Comparison of ENCODE assay signal across 25 mouse cellular contexts in the genomic region with DNA sequence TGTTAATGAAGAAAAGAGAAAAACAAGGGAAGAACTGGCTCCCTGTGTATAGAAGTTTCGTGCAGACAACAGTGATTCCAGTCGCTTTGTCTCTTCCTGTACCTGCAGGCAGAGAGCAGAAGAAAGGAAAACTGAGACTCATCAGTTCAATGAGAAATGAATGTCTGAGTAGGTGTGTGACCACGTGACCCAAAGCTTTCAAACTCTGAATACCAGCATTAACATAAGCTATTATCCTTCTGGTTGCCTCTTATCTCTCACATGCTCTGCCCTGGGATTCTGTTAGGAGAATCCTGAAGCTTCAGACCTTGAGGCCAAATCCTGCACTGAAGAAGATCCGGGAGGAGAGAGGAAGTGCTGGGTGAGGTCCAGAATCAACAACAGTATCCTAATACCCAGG.
DNase-seq lines count a peak whose midpoint lies in the region; ATAC-seq and TF ChIP-seq lines count a peak whose summit lies in the region.
"Had no signal": no experiment of that assay in that cellular context is flagged by ENCODE, and none has a peak within 500 bp of the region (broad histone marks: within the 10 kb centered on the region; RNA-seq: fewer than 3 reads in every experiment).

No protein-coding gene starts in this region.

- WGBS in lung, postnatal 0 days, result 60% methylated on average over 4 of the region's 4 CpGs
- 89% methylated on average over 4 of the region's 4 CpGs for WGBS in limb, embryonic 10.5 days

- H3K9me3 ChIP-seq in lung, postnatal 0 days (ENCODE audit: low read length), result no peaks in the 10 kb centered on the region
- H3K9me3 ChIP-seq in limb, embryonic 10.5 days (replicated peaks), result no peaks in the 10 kb centered on the region
- H3K9me3 ChIP-seq: embryonic facial prominence, embryonic 12.5 days; heart, embryonic 12.5 days; limb, embryonic 13.5 days; liver, embryonic 12.5 days; megakaryocyte, embryonic 14.5 days; midbrain, embryonic 13.5 days had no signal

- TF ChIP-seq CTCF in lung, postnatal 0 days (IDR thresholded peaks at IDR 0.05), result no peak

- no peak overlapping the region for H3K4me3 ChIP-seq in lung, postnatal 0 days (ENCODE audit: low read depth, low read length)
- no peak overlapping the region for H3K4me3 ChIP-seq in limb, embryonic 10.5 days
- H3K4me3 ChIP-seq: embryonic facial prominence, embryonic 12.5 days; heart, embryonic 12.5 days; limb, embryonic 13.5 days; liver, embryonic 12.5 days; megakaryocyte, embryonic 14.5 days; midbrain, embryonic 13.5 days had no signal

- 0 out of 2 replicates have a peak, but pooled peaks cover 3% of the 10 kb centered on the region for H3K4me1 ChIP-seq in lung, postnatal 0 days (ENCODE audit: insufficient read depth, low read depth, low read length)
- peaks cover 6% of the 10 kb centered on the region; the same call in 1 of the 2 replicates for H3K4me1 ChIP-seq in limb, embryonic 10.5 days
- H3K4me1 ChIP-seq: embryonic facial prominence, embryonic 12.5 days; heart, embryonic 12.5 days; liver, embryonic 12.5 days had no signal

- H3K9ac ChIP-seq in lung, postnatal 0 days (replicated peaks; ENCODE audit: low read depth), result no peak overlapping the region
- H3K9ac ChIP-seq: embryonic facial prominence, embryonic 12.5 days; forebrain, postnatal 0 days; heart, embryonic 12.5 days; limb, embryonic 13.5 days; liver, embryonic 12.5 days; midbrain, embryonic 13.5 days had no signal

- TF ChIP-seq EP300 in lung, postnatal 0 days (IDR thresholded peaks at IDR 0.05), result no peak

- no peaks in the 10 kb centered on the region for H3K27me3 ChIP-seq in lung, postnatal 0 days (replicated peaks; ENCODE audit: insufficient read depth, low read length)
- no peaks in the 10 kb centered on the region for H3K27me3 ChIP-seq in limb, embryonic 10.5 days (ENCODE audit: low read depth, poor library complexity, severe bottlenecking)
- H3K27me3 ChIP-seq: embryonic facial prominence, embryonic 12.5 days; heart, embryonic 12.5 days; limb, embryonic 13.5 days; liver, embryonic 12.5 days; midbrain, embryonic 13.5 days had no signal

- 0 out of 2 replicates have a peak overlapping the region, but pooled peaks have one; percentile 57 for H3K27ac ChIP-seq in lung, postnatal 0 days (ENCODE audit: low read length)
- H3K27ac ChIP-seq in limb, embryonic 10.5 days, result peak overlapping the region; percentile 16; the same call in 1 of the 2 replicates
- H3K27ac ChIP-seq: embryonic facial prominence, embryonic 12.5 days; limb, embryonic 13.5 days; liver, embryonic 12.5 days; midbrain, embryonic 13.5 days had no signal

- H3K4me2 ChIP-seq in lung, postnatal 0 days (replicated peaks; ENCODE audit: low read depth, low read length), result no peak overlapping the region
- H3K4me2 ChIP-seq: embryonic facial prominence, embryonic 12.5 days; heart, embryonic 12.5 days; limb, embryonic 13.5 days; liver, embryonic 12.5 days; midbrain, embryonic 13.5 days had no signal

- H3K36me3 ChIP-seq in lung, postnatal 0 days (ENCODE audit: insufficient read depth, low read length), result no peaks in the 10 kb centered on the region
- no peaks in the 10 kb centered on the region for H3K36me3 ChIP-seq in limb, embryonic 10.5 days
- H3K36me3 ChIP-seq: embryonic facial prominence, embryonic 12.5 days; heart, embryonic 12.5 days; limb, embryonic 13.5 days; liver, embryonic 12.5 days; midbrain, embryonic 13.5 days had no signal

- DNase-seq in lung, postnatal 0 days (ENCODE audit: low spot score), result no peak
- DNase-seq in lung, postnatal 4 days, result no peak
- DNase-seq in ZHBTc4 (ENCODE audit: low read depth, low spot score) (peak; percentile 66), adipocyte (ENCODE audit: low spot score) (no peak)
- no peak for DNase-seq in limb, embryonic 10.5 days (ENCODE audit: low spot score)
- no peak for DNase-seq in layer of hippocampus, postnatal 14 days (ENCODE audit: low spot score in 2 of 2)
- no peak for DNase-seq in layer of hippocampus, adult 11-12 months (ENCODE audit: low spot score)
- no peak for DNase-seq in left cerebral cortex, adult 18-20 months (ENCODE audit: low spot score in 2 of 2)
- DNase-seq: adrenal gland, adult 8-10 months; cerebellum, adult 18-20 months; cerebellum, postnatal 14 days; forebrain, postnatal 0 days; gastrocnemius, postnatal 14 days; heart, adult 18-20 months; heart, postnatal 14 days; kidney, postnatal 4 days; lung, adult 2 months; thymus, adult 18-20 months; thymus, postnatal 4 days had no signal

- ATAC-seq in lung, postnatal 0 days, result no peak
- ATAC-seq: forebrain, postnatal 0 days; liver, embryonic 12.5 days; midbrain, embryonic 13.5 days had no signal
